Mouse (Mus musculus) testis, adult 2 months (tissue): ENCODE results near the gene Pfpl. TPM values are rescaled to one million over a fixed set of nuclear protein-coding genes. Genes with fewer than 3 reads are reported as not detected.

Experiments used
- H3K27ac ChIP-seq: fragments of 200-500 bp; 2 replicates; pipeline ENCODE4 v1.5.1; 2012; ENCODE audit warnings: low read depth, low read length; ENCODE audit not compliant: control insufficient read depth, insufficient read depth
- H3K27me3 ChIP-seq: fragments of 200-500 bp; 2 replicates; pipeline ENCODE4 v1.6.1; 2012; ENCODE audit warnings: mild to moderate bottlenecking, low read length, moderate library complexity; ENCODE audit not compliant: control insufficient read depth, insufficient read depth
- H3K36me3 ChIP-seq: fragments of 200-500 bp; 2 replicates; pipeline ENCODE4 v1.6.1; 2012; ENCODE audit warnings: mild to moderate bottlenecking, low read length; ENCODE audit not compliant: control insufficient read depth, insufficient read depth
- H3K4me1 ChIP-seq: fragments of 200-500 bp; 2 replicates; pipeline ENCODE4 v1.6.1; 2012; ENCODE audit warnings: low read length; ENCODE audit not compliant: control insufficient read depth, insufficient read depth
- H3K4me3 ChIP-seq: fragments of 200-500 bp; 2 replicates; pipeline ENCODE4 v1.5.1; 2012; ENCODE audit warnings: low read depth, mild to moderate bottlenecking, low read length, moderate library complexity, mixed read lengths; ENCODE audit not compliant: control insufficient read depth
- CTCF ChIP-seq: fragments of 200-500 bp; IDR thresholded peaks from 2 replicates; pipeline ENCODE4 v1.5.1; 2012; ENCODE audit warnings: low read depth, mild to moderate bottlenecking, inconsistent platforms, low read length, moderate library complexity; ENCODE audit not compliant: control insufficient read depth, insufficient read depth, insufficient replicate concordance
- POLR2A ChIP-seq: fragments of 200-500 bp; IDR thresholded peaks from 2 replicates; pipeline ENCODE4 v1.6.1; 2012; ENCODE audit warnings: low read depth, mild to moderate bottlenecking, inconsistent platforms, low read length, moderate library complexity; ENCODE audit not compliant: control insufficient read depth
- polyA plus RNA-seq: library from polyadenylated mRNA; depleted of rRNA; stranded (reverse); fragments of >200 nt; gene quantifications from 2 replicates; pipeline ENCODE4 v1.2.3, GENCODE M21; 2012

Pfpl gene
- polyA plus RNA-seq, 1 experiment, result 0.02 TPM

GRCm38 (mm10) chr19:12464674-12465073 is 37.0 kb downstream of the Pfpl start:
- Histone ChIP-seq H3K27ac (no peak overlapping the region; the same call in 1 of the 2 replicates), H3K27me3 (no peaks in the 10 kb centered on the region), H3K4me1 (peaks cover 2% of the 10 kb centered on the region), H3K4me3 (no peak overlapping the region), H3K36me3 (no peaks in the 10 kb centered on the region)
- TF ChIP-seq POLR2A, result no peak
- no peak for TF ChIP-seq CTCF

GRCm38 (mm10) chr19:12465530-12466144 is 37.9 kb downstream of the Pfpl start:
- TF ChIP-seq CTCF, result no peak
- no peak for TF ChIP-seq POLR2A
- H3K36me3 ChIP-seq, result no peaks in the 10 kb centered on the region
- H3K4me3 ChIP-seq, result no peak overlapping the region
- H3K27me3 ChIP-seq, result no peaks in the 10 kb centered on the region
- peaks cover 2% of the 10 kb centered on the region for H3K4me1 ChIP-seq
- H3K27ac ChIP-seq, result no peak overlapping the region; the same call in 1 of the 2 replicates

GRCm38 (mm10) chr19:12466204-12466603 is 38.5 kb downstream of the Pfpl start:
- TF ChIP-seq POLR2A (no peak), CTCF (peak; percentile 46; the same call in 1 of the 2 replicates)
- no peaks in the 10 kb centered on the region for H3K27me3 ChIP-seq
- H3K4me3 ChIP-seq, result no peak overlapping the region
- no peak overlapping the region for H3K27ac ChIP-seq
- H3K36me3 ChIP-seq, result no peaks in the 10 kb centered on the region
- peaks cover 2% of the 10 kb centered on the region for H3K4me1 ChIP-seq

GRCm38 (mm10) chr19:12467436-12467835 is 39.7 kb downstream of the Pfpl start:
- TF ChIP-seq POLR2A (no peak), CTCF (peak; percentile 28; the same call in 1 of the 2 replicates)
- H3K36me3 ChIP-seq, result no peaks in the 10 kb centered on the region
- peaks cover 2% of the 10 kb centered on the region for H3K4me1 ChIP-seq
- H3K4me3 ChIP-seq, result no peak overlapping the region
- peak overlapping the region; percentile 63 for H3K27ac ChIP-seq
- no peaks in the 10 kb centered on the region for H3K27me3 ChIP-seq

- Histone ChIP-seq H3K36me3 (no peaks in the 10 kb centered on the region), H3K4me3 (no peak overlapping the region), H3K27me3 (no peaks in the 10 kb centered on the region), H3K4me1 (no peaks in the 10 kb centered on the region; the same call in 1 of the 2 replicates), H3K27ac (peak overlapping the region; percentile 54)
- TF ChIP-seq CTCF, result no peak
- TF ChIP-seq POLR2A, result no peak
Observed at GRCm38 (mm10) chr19:12471866-12472265, 44.2 kb downstream of the Pfpl start.

- Histone ChIP-seq H3K27me3 (no peaks in the 10 kb centered on the region), H3K36me3 (no peaks in the 10 kb centered on the region), H3K4me3 (no peak overlapping the region), H3K4me1 (no peaks in the 10 kb centered on the region; the same call in 1 of the 2 replicates), H3K27ac (peak overlapping the region; percentile 68)
- no peak for TF ChIP-seq CTCF
- no peak for TF ChIP-seq POLR2A
Observed at GRCm38 (mm10) chr19:12472381-12472976, 44.8 kb downstream of the Pfpl start.

GRCm38 (mm10) chr19:12473201-12473641 is 45.5 kb downstream of the Pfpl start:
- H3K4me3 ChIP-seq, result no peak overlapping the region
- H3K4me1 ChIP-seq, result no peaks in the 10 kb centered on the region; the same call in 1 of the 2 replicates
- H3K27me3 ChIP-seq, result no peaks in the 10 kb centered on the region
- no peak for TF ChIP-seq POLR2A
- TF ChIP-seq CTCF, result no peak
- H3K36me3 ChIP-seq, result no peaks in the 10 kb centered on the region
- H3K27ac ChIP-seq, result no peak overlapping the region
